Mouse (Mus musculus) heart, embryonic 12.5 days (tissue): Measurements from ENCODE around the gene Wnt3. TPM values are rescaled to one million over a fixed set of nuclear protein-coding genes. Genes with fewer than 3 reads are reported as not detected.
"Not testable (repeated sequence)": the region's sequence is repeated elsewhere in the genome, so short reads cannot be mapped to it uniquely, and the experiment has no call there.

Source experiments
- ATAC-seq: fragments of 200-750 bp; cut with Nextera tagmentation; 2 replicates; pipeline ENCODE4 v1.8.0; 2017; ENCODE audit warnings: moderate TSS enrichment, moderate library complexity; ENCODE audit not compliant: insufficient number of reproducible peaks, low FRiP score
- H3K27ac ChIP-seq: fragments of 300-500 bp; sonication (generic); 2 replicates; pipeline ENCODE4 v1.5.1; 2016; ENCODE audit warnings: mild to moderate bottlenecking, moderate library complexity; ENCODE audit not compliant: poor library complexity, severe bottlenecking
- H3K27me3 ChIP-seq: fragments of 300-500 bp; sonication (generic); replicated peaks from 2 replicates; pipeline ENCODE4 v1.6.1; 2016; ENCODE audit warnings: mild to moderate bottlenecking, moderate library complexity
- H3K36me3 ChIP-seq: fragments of 300-500 bp; sonication (generic); 2 replicates; pipeline ENCODE4 v1.6.1; 2016; ENCODE audit warnings: mild to moderate bottlenecking, moderate library complexity
- H3K4me1 ChIP-seq: fragments of 300-500 bp; sonication (generic); replicated peaks from 2 replicates; pipeline ENCODE4 v1.6.1; 2016; ENCODE audit warnings: mild to moderate bottlenecking
- H3K4me2 ChIP-seq: fragments of 300-500 bp; sonication (generic); 2 replicates; pipeline ENCODE4 v1.6.1; 2016; ENCODE audit warnings: mild to moderate bottlenecking, moderate library complexity
- H3K4me3 ChIP-seq: fragments of 300-500 bp; sonication (generic); 2 replicates; pipeline ENCODE4 v1.5.1; 2016; ENCODE audit warnings: mild to moderate bottlenecking
- H3K9ac ChIP-seq: fragments of 300-500 bp; sonication (generic); 2 replicates; pipeline ENCODE4 v1.6.1; 2016; ENCODE audit warnings: mild to moderate bottlenecking, moderate library complexity
- H3K9me3 ChIP-seq: fragments of 300-500 bp; sonication (generic); replicated peaks from 2 replicates; pipeline ENCODE4 v1.6.1; 2016; ENCODE audit warnings: mild to moderate bottlenecking, moderate library complexity
- WGBS: fragments of 180-500 bp; shearing (Covaris S2); methylation state at CpG from one replicate; pipeline ENCODE4 v1.1.7; 2016; 5-methylcytosine and 5-hydroxymethylcytosine counted together
- polyA plus RNA-seq: library from polyadenylated mRNA; unstranded; fragments of >200 nt; fragmentation: Nextera tagmentation; extraction: Ambion mirVana; gene quantifications from 2 replicates; pipeline ENCODE4 v1.2.1, GENCODE M21; 2016

Wnt3 gene
- polyA plus RNA-seq, 1 experiment from 2014 or later: 0.23 TPM

DNA sequence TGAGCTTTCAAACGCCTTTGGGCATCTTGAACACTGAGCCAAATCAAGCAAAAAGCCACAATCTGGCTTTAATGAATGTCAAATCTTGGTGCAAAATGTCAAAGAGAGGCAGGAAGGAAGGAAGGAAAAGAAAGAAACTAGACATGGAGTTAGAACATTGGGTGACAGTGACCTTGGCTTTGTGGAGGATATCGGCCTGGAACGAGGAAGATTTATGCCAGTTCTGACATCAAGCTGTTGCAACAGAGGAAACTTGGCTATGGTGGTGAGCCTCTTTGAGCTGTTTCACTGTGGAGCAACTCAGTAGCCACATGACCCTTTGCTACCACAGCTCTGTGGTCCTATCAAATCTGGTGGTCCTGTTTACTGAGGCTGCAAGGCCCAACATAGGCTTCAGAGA lies 23.3 kb upstream of the Wnt3 start:
- H3K4me1 ChIP-seq: peaks cover 13% of the 10 kb centered on the region
- no peak overlapping the region for H3K27ac ChIP-seq
- H3K36me3 ChIP-seq: no peaks in the 10 kb centered on the region
- no peak overlapping the region for H3K4me3 ChIP-seq
- no peak overlapping the region for H3K4me2 ChIP-seq
- H3K9ac ChIP-seq: no peak overlapping the region
- H3K27me3 ChIP-seq: peaks cover 87% of the 10 kb centered on the region
- ATAC-seq: no peak
- H3K9me3 ChIP-seq: no peaks in the 10 kb centered on the region
- 56% methylated on average over 3 of the region's 3 CpGs for WGBS

DNA sequence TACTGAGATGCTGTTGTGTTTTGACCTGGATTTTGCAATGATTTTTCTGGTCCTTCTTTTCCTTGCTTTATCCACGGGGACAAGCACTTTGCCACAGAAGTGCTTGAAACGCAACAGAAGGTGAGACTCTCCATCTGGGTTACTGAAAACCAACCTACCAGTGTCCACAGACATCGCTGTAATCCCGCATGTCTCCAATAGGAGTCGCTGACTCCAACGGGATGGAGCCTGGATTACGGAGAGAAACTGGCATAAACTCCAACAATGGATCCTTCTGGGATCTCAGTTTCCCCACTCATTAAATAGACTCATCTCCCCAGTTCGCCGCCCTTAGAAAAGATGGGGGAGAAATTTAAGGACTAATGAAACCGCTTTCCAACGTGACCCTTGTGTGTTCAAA lies 15.9 kb upstream of the Wnt3 start:
- Histone ChIP-seq H3K4me1 (no peaks in the 10 kb centered on the region), H3K4me3 (no peak overlapping the region), H3K9me3 (no peaks in the 10 kb centered on the region), H3K9ac (no peak overlapping the region), H3K4me2 (no peak overlapping the region), H3K36me3 (no peaks in the 10 kb centered on the region), H3K27me3 (peaks cover 35% of the 10 kb centered on the region), H3K27ac (no peak overlapping the region)
- WGBS: 42% methylated on average over 11 of the region's 11 CpGs
- ATAC-seq: no peak

- ATAC-seq: no peak
- H3K4me3 ChIP-seq: no peak overlapping the region
- WGBS: 13% methylated on average over 6 of the region's 6 CpGs
- H3K27me3 ChIP-seq: peaks cover 30% of the 10 kb centered on the region
- no peak overlapping the region for H3K4me2 ChIP-seq
- no peaks in the 10 kb centered on the region for H3K9me3 ChIP-seq
- H3K27ac ChIP-seq: no peak overlapping the region
- H3K36me3 ChIP-seq: no peaks in the 10 kb centered on the region
- no peaks in the 10 kb centered on the region for H3K4me1 ChIP-seq
- H3K9ac ChIP-seq: no peak overlapping the region
Observed at GRCm38 (mm10) chr11:103758706-103759105, 15.2 kb upstream of the Wnt3 start.

GRCm38 (mm10) chr11:103760101-103760500 lies 13.8 kb upstream of the Wnt3 start:
- no peak for ATAC-seq
- H3K4me1 ChIP-seq: 0 out of 2 replicates have a peak, but pooled peaks cover under 1% of the 10 kb centered on the region
- WGBS: 48% methylated on average over 7 of the region's 7 CpGs
- H3K4me2 ChIP-seq: no peak overlapping the region
- H3K4me3 ChIP-seq: no peak overlapping the region
- H3K27me3 ChIP-seq: peaks cover 31% of the 10 kb centered on the region
- no peak overlapping the region for H3K9ac ChIP-seq
- no peak overlapping the region for H3K27ac ChIP-seq
- H3K9me3 ChIP-seq: no peaks in the 10 kb centered on the region
- H3K36me3 ChIP-seq: no peaks in the 10 kb centered on the region

DNA sequence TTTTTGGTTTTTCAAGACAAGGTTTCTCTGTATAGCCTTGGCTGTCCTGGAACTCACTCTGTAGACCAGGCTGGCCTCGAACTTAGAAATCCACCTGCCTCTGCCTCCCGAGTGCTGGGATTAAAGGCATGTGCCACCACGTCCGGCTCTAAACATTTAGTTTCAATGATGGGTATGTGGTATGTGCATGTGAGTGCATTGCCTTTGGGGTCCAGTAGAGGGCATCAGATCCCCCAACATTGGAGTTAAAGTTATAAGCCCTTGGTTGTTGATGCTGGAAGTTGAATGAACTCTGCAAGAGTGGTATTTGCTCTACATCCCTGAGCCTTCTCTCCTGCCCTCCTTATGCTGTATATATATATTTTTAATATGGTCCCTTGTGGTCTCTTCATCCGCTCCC lies 13.1 kb upstream of the Wnt3 start:
- not testable (repeated sequence) for ATAC-seq, H3K4me1 ChIP-seq, H3K27ac ChIP-seq, H3K36me3 ChIP-seq, H3K9ac ChIP-seq, H3K4me3 ChIP-seq, H3K4me2 ChIP-seq, H3K9me3 ChIP-seq
- peaks cover 28% of the 10 kb centered on the region for H3K27me3 ChIP-seq
- 81% methylated on average over 5 of the region's 5 CpGs for WGBS

GRCm38 (mm10) chr11:103763410-103764163 lies 10.4 kb upstream of the Wnt3 start:
- Histone ChIP-seq H3K4me2 (no peak overlapping the region), H3K27me3 (peaks cover 44% of the 10 kb centered on the region), H3K36me3 (no peaks in the 10 kb centered on the region), H3K4me3 (no peak overlapping the region), H3K4me1 (0 out of 2 replicates have a peak, but pooled peaks cover 6% of the 10 kb centered on the region), H3K27ac (no peak overlapping the region), H3K9ac (no peak overlapping the region), H3K9me3 (no peaks in the 10 kb centered on the region)
- WGBS: 21% methylated on average over 10 of the region's 10 CpGs
- ATAC-seq: no peak

DNA sequence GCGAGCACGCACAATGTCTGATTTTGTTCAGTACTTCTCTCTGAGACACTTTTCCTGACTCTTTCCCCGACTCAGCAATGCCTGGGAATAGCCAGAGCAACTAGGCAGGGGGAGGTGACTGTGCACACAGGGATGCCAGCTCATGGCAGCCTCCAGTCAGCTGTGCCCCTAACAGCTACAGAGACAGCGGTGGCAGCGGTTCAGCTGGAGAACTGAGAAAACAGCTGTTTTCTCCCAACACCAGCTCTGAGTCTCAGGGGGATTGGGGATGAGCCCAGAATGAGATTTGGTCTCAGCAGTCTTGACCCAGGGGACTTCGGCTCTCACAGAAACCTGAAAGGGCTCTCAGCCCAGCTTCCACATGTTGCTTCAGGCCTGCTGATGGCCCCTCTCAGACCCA lies 9.3 kb upstream of the Wnt3 start:
- Histone ChIP-seq H3K27ac (no peak overlapping the region), H3K4me1 (0 out of 2 replicates have a peak, but pooled peaks cover 6% of the 10 kb centered on the region), H3K4me3 (no peak overlapping the region), H3K4me2 (no peak overlapping the region), H3K9me3 (no peaks in the 10 kb centered on the region), H3K9ac (no peak overlapping the region), H3K36me3 (no peaks in the 10 kb centered on the region), H3K27me3 (peaks cover 48% of the 10 kb centered on the region)
- ATAC-seq: no peak
- WGBS: 48% methylated on average over 6 of the region's 6 CpGs

- Histone ChIP-seq H3K9ac (no peak overlapping the region), H3K27ac (no peak overlapping the region), H3K9me3 (no peaks in the 10 kb centered on the region), H3K4me3 (no peak overlapping the region), H3K4me1 (0 out of 2 replicates have a peak, but pooled peaks cover 6% of the 10 kb centered on the region), H3K27me3 (peaks cover 56% of the 10 kb centered on the region), H3K36me3 (no peaks in the 10 kb centered on the region), H3K4me2 (no peak overlapping the region)
- ATAC-seq: no peak
- 31% methylated on average over 6 of the region's 6 CpGs for WGBS
Observed at GRCm38 (mm10) chr11:103765556-103766011, 8.4 kb upstream of the Wnt3 start.

DNA sequence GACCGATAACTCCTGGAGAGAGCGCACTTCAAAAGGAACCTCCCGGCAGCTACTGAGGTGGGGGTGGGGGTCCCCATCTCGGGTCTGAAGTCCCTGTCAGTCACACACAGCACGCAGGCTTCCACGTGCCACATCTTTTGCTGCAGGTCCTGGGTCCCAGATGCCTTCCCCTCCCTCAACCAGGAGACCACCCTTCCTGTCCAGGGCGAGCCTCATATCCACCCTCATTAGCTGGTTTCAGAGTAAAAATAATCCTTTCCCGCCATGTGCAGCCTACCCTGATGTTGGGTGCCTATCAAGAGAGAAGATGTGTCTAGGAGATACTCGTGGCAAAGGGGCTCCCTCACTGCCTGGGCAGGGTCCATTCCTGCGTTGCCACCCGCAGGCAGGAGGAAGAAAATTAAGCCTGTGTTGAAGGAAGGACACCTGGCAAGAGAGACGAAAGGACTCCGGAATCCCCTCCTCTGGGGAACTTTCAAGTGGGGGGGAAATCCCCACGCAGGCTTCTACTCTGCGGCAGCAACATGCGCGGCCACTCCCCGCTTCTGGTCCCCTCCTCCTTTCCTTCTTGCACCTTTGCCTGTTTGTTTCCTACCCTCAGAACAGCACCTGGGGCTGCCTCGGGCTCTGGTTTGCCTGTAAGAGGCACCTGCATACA lies 2.7 kb upstream of the Wnt3 start:
- no peak overlapping the region for H3K4me2 ChIP-seq
- WGBS: 2% methylated on average over 19 of the region's 19 CpGs
- H3K36me3 ChIP-seq: no peaks in the 10 kb centered on the region
- H3K9me3 ChIP-seq: no peaks in the 10 kb centered on the region
- ATAC-seq: no peak
- H3K9ac ChIP-seq: no peak overlapping the region
- no peak overlapping the region for H3K27ac ChIP-seq
- H3K4me3 ChIP-seq: no peak overlapping the region
- H3K4me1 ChIP-seq: peaks cover 23% of the 10 kb centered on the region
- H3K27me3 ChIP-seq: peaks cover 89% of the 10 kb centered on the region

DNA sequence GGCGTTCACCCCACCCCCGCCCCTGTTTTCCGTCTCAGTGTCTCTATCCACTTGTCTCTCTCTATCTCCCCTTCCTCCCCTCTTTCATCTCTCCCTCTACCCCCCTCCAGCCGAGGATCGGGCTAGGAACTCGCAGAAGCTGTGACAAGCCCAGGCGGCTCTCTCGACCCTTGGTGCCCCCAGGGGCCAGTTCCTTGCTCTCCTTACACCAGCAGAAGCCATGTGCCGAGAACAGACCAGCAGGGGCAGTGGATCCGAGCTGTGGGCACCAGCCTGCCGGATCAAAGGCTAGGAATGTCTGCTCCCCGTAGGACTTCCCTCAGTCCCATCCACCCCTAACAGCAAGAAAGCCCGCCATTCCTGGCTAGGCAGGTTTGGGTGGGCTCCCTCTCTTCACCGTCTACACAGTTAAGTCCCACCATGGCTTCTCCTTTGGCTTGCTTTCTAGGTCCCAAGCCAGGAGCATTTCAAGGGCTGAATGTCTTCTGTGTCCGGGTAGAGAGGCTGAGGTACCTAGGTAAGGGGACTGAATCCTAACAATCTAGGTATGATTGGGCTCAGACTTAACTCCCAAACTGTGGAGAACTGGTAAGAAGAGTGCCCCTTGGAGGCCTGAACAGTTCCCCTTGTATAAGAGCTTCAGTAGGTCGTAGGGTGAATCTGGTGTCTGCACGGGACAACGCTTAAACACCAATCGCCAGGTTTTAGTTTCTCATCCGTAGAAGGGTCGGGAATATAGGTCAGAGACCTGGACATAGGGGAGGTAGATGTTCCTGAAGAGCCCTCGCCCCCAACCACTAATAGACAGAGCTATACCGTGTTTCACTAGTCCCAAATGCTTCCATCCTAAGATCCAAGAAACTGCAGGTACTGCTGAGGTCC lies 1.2 kb upstream of the Wnt3 start:
- no peak for ATAC-seq
- no peaks in the 10 kb centered on the region for H3K9me3 ChIP-seq

DNA sequence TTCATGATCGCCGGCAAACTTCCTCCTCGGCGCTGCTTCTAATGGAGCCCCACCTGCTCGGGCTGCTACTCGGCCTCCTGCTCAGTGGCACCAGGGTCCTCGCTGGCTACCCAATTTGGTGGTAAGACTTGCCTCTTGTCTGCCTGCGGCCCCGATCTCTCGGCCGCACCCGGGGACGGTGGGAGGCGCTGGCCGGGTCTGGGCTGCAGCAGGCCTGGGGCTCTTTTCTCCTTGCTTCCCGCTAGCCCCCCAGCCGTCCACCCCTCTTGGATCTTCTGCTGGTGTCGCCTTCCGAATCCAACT lies 229 bp downstream of the Wnt3 start:
- WGBS: under 1% methylated on average over 19 of the region's 19 CpGs
- peaks cover 23% of the 10 kb centered on the region for H3K4me1 ChIP-seq
- H3K4me3 ChIP-seq: peak overlapping the region; percentile 43
- H3K9me3 ChIP-seq: no peaks in the 10 kb centered on the region
- peaks cover 96% of the 10 kb centered on the region for H3K27me3 ChIP-seq
- H3K27ac ChIP-seq: no peak overlapping the region
- H3K4me2 ChIP-seq: peak overlapping the region; percentile 68
- no peak for ATAC-seq
- H3K36me3 ChIP-seq: no peaks in the 10 kb centered on the region
- H3K9ac ChIP-seq: no peak overlapping the region

More for the DNA sequence above, 1.2 kb upstream of the Wnt3 start:
- no peak overlapping the region for H3K27ac ChIP-seq
- H3K4me3 ChIP-seq: peak overlapping the region; percentile 43
- WGBS: 1% methylated on average over 23 of the region's 23 CpGs
- 0 out of 2 replicates have a peak overlapping the region, but pooled peaks have one; percentile 18 for H3K9ac ChIP-seq
- no peaks in the 10 kb centered on the region for H3K36me3 ChIP-seq
- H3K4me1 ChIP-seq: peaks cover 23% of the 10 kb centered on the region
- H3K4me2 ChIP-seq: peak overlapping the region; percentile 68
- H3K27me3 ChIP-seq: peaks cover 100% of the 10 kb centered on the region
